Mouse (Mus musculus): ENCODE results near the gene Kcnn4.

- TF ChIP-seq CTCF (IDR thresholded peaks at IDR 0.05; ENCODE audit: low read depth): no peak
- TF ChIP-seq EP300 (IDR thresholded peaks at IDR 0.05; ENCODE audit: low read depth): no peak
Measured at GRCm38 (mm10) chr7:24410831-24411230, 40.8 kb downstream of the Kcnn4 start.
